Mouse (Mus musculus): ENCODE data around the gene Skint11.
"Not testable (repeated sequence)": the region's sequence is repeated elsewhere in the genome, so short reads cannot be mapped to it uniquely, and the experiment has no call there.

DNA sequence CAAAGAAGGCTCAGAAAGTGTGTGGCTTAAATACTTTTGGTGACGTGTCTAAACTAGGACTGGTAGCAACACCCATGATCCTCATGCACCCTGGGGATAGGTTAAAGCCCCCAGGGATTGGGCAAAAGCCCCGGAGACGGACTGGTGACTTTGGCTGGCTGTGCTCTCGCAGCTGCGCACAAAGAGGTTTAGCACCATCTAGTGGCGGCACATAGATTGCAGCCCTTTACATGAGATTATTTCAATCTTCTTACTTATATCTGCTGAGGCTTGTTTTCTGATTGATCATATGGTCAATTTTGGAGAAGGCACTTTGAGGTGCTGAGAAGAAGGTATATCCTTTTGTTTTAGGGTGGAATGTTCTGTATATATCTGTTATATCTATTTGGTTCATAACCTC lies 9.7 kb downstream of the Skint11 start:
- peak; percentile 48 for TF ChIP-seq CTCF (IDR thresholded peaks at IDR 0.05; ENCODE audit: low read depth)
- TF ChIP-seq EP300 (IDR thresholded peaks at IDR 0.05; ENCODE audit: low read depth), result not testable (repeated sequence)
